Mouse (Mus musculus) cerebral cortex, adult 2 months (tissue): ENCODE data around the gene Cadm4.

Experiments used
- WGBS: fragments of 180-500 bp; shearing (Covaris S2); methylation state at CpG from one replicate; pipeline ENCODE4 v1.1.7; 2018; 5-methylcytosine and 5-hydroxymethylcytosine counted together

Cadm4 gene

GRCm38 (mm10) chr7:24531211-24531971, 49.6 kb downstream of the Cadm4 start:
- under 1% methylated on average over 43 of the region's 43 CpGs for WGBS

GRCm38 (mm10) chr7:24533031-24533571, 51.3 kb downstream of the Cadm4 start:
- 79% methylated on average over 28 of the region's 28 CpGs for WGBS

- WGBS: 41% methylated on average over 42 of the region's 42 CpGs
Observed at GRCm38 (mm10) chr7:24533806-24534205, 52.0 kb downstream of the Cadm4 start.

- 55% methylated on average over 19 of the region's 19 CpGs for WGBS
Observed at GRCm38 (mm10) chr7:24534301-24534700, 52.5 kb downstream of the Cadm4 start.

GRCm38 (mm10) chr7:24537081-24537480, 55.3 kb downstream of the Cadm4 start:
- 79% methylated on average over 4 of the region's 4 CpGs for WGBS

GRCm38 (mm10) chr7:24537591-24537990, 55.8 kb downstream of the Cadm4 start:
- WGBS: 58% methylated on average over 5 of the region's 5 CpGs

- WGBS: 28% methylated on average over 5 of the region's 5 CpGs
Observed at GRCm38 (mm10) chr7:24538154-24538553, 56.3 kb downstream of the Cadm4 start.

- WGBS: 73% methylated on average over 5 of the region's 5 CpGs
Observed at GRCm38 (mm10) chr7:24538701-24539100, 56.9 kb downstream of the Cadm4 start.

- WGBS: 90% methylated on average over 4 of the region's 4 CpGs
Observed at GRCm38 (mm10) chr7:24539686-24540085, 57.9 kb downstream of the Cadm4 start.

GRCm38 (mm10) chr7:24544506-24544905, 62.7 kb downstream of the Cadm4 start:
- WGBS: 87% methylated on average over 2 of the region's 2 CpGs

- 45% methylated on average over 13 of the region's 13 CpGs for WGBS
Observed at GRCm38 (mm10) chr7:24546068-24546614, 64.3 kb downstream of the Cadm4 start, which contains the start of the genes Pinlyp and Xrcc1. Gene Pinlyp (minus strand): TSS chr7:24546118. Gene Xrcc1 (plus strand): TSS chr7:24546289.

GRCm38 (mm10) chr7:24546634-24547389, 65.0 kb downstream of the Cadm4 start:
- under 1% methylated on average over 57 of the region's 57 CpGs for WGBS

- 15% methylated on average over 13 of the region's 13 CpGs for WGBS
Observed at GRCm38 (mm10) chr7:24547534-24548036, 65.8 kb downstream of the Cadm4 start.

GRCm38 (mm10) chr7:24551985-24552759, 70.3 kb downstream of the Cadm4 start:
- WGBS: 86% methylated on average over 12 of the region's 12 CpGs
